Mouse (Mus musculus) myocyte (in vitro differentiated cells): ENCODE data around the gene Ltbp4. TPM values are rescaled to one million over a fixed set of nuclear protein-coding genes. Genes with fewer than 3 reads are reported as not detected.

ENCODE experiments used
- H3K27me3 ChIP-seq: one replicate; pipeline ENCODE4 v1.6.1; 2011; ENCODE audit not compliant: control insufficient read depth, insufficient read depth, insufficient read length
- H3K36me3 ChIP-seq: one replicate; pipeline ENCODE4 v1.6.1; 2011; ENCODE audit not compliant: control insufficient read depth, insufficient read depth
- H3K4me2 ChIP-seq: one replicate; pipeline ENCODE4 v1.6.1; 2011; ENCODE audit warnings: low read depth, control low read depth
- H3K4me3 ChIP-seq: one replicate; pipeline ENCODE4 v1.5.1; 2011; ENCODE audit warnings: mild to moderate bottlenecking, control low read depth, moderate library complexity
- H3K79me2 ChIP-seq: one replicate; pipeline ENCODE4 v1.6.1; 2011; ENCODE audit not compliant: control insufficient read depth, insufficient read depth
- H3ac ChIP-seq: one replicate; pipeline ENCODE4 v1.6.1; 2011; ENCODE audit not compliant: control insufficient read depth, insufficient read length
- CEBPB ChIP-seq: IDR thresholded peaks from 2 replicates; pipeline ENCODE4 v1.6.1; 2011; ENCODE audit warnings: mild to moderate bottlenecking, moderate library complexity; ENCODE audit not compliant: poor library complexity, insufficient read depth, severe bottlenecking
- E2F4 ChIP-seq: IDR thresholded peaks from one replicate; pipeline ENCODE4 v1.6.1; 2011; ENCODE audit warnings: mild to moderate bottlenecking, control low read depth, moderate library complexity; ENCODE audit not compliant: insufficient read depth
- MAX ChIP-seq: IDR thresholded peaks from one replicate; pipeline ENCODE4 v1.6.1; 2011; ENCODE audit warnings: low read depth, mild to moderate bottlenecking, control low read depth
- MYOD1 ChIP-seq, 3 experiments: IDR thresholded peaks; one replicate each; pipeline ENCODE4 v1.6.1; 2011; ENCODE audit warnings: control low read depth in 2 of 3, low read depth in 2 of 3, mild to moderate bottlenecking in 2 of 3, moderate library complexity in 1 of 3; ENCODE audit not compliant: insufficient read length in 2 of 3, control insufficient read depth in 1 of 3
- MYOG ChIP-seq, 3 experiments: IDR thresholded peaks; one replicate each; pipeline ENCODE4 v1.6.1; 2011; ENCODE audit warnings: control low read depth in 2 of 3, low read depth in 2 of 3, mild to moderate bottlenecking in 2 of 3; ENCODE audit not compliant: insufficient read length in 2 of 3, control insufficient read depth in 1 of 3, insufficient read depth in 1 of 3
- POLR2A ChIP-seq: IDR thresholded peaks from one replicate; pipeline ENCODE4 v1.6.1; 2011; ENCODE audit warnings: low read depth, mild to moderate bottlenecking, control low read depth, moderate library complexity; ENCODE audit not compliant: insufficient read length
- POLR2AphosphoS2 ChIP-seq: IDR thresholded peaks from one replicate; pipeline ENCODE4 v1.6.1; 2011; ENCODE audit warnings: low read depth, control low read depth; ENCODE audit not compliant: insufficient read length
- REST ChIP-seq: IDR thresholded peaks from one replicate; pipeline ENCODE4 v1.6.1; 2011; ENCODE audit warnings: mild to moderate bottlenecking, control low read depth, moderate library complexity; ENCODE audit not compliant: insufficient read depth, insufficient read length
- SRF ChIP-seq: IDR thresholded peaks from one replicate; pipeline ENCODE4 v1.6.1; 2011; ENCODE audit warnings: low read depth; ENCODE audit not compliant: control insufficient read depth, insufficient read length
- TCF12 ChIP-seq: IDR thresholded peaks from one replicate; pipeline ENCODE4 v1.6.1; 2011; ENCODE audit warnings: mild to moderate bottlenecking, control low read depth; ENCODE audit not compliant: poor library complexity, insufficient read depth, severe bottlenecking
- TCF3 ChIP-seq: IDR thresholded peaks from one replicate; pipeline ENCODE4 v1.6.1; 2011; ENCODE audit warnings: low read depth, control low read depth; ENCODE audit not compliant: insufficient read length
- USF1 ChIP-seq: IDR thresholded peaks from one replicate; pipeline ENCODE4 v1.6.1; 2011; ENCODE audit warnings: low read depth, mild to moderate bottlenecking, control low read depth, moderate library complexity
- polyA plus RNA-seq: library from polyadenylated mRNA; unstranded; fragments of >200 nt; fragmentation: generic; extraction: Trizol; gene quantifications from one replicate; pipeline ENCODE4 v1.2.1, GENCODE M21; 2012; ENCODE audit warnings: missing spikeins

Ltbp4 gene
- polyA plus RNA-seq, 1 experiment: 32.5 TPM

DNA sequence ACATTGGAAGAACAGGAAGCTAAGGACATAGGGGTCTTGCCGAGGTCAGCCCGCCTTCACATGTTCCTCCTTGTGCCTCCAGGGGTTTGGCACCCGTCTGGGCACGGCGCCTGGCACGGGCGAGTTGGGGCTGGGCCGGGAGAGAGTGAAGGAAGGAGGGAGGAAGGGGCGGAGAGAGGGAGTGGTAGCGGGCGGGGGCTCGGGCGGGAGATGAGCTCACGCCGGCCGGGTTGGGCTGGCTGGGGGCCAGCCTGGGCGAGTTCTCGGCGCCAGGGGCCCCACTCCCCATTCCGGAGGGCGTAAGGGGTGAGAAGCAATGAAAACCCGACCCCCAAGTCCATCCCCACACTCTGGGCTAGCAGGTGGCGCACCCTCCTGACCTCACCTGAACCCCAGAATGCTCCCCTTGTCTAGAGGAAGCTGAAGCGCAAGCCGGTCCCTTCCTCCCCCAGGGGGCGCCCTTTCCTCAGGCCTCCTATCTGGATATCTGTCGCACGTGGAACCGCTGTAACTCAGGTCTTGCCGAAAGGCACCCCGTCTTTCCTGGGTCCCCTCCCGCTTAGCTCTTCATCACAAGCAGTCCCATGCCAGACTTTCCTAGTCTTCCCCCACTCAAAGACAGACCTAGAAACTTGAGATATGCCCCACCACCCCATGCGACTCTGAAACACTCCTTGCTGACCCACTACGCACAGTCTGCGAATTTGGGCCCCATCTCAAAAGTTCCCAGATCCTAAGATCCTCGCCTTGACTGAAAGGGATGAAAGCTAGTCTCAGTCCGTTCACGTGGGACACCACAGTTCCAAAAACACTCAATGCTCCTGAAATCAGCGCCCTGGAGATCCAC, 4.9 kb downstream of the Ltbp4 start:
- Histone ChIP-seq H3K4me3 (peak overlapping the region; percentile 35), H3K4me2 (peak overlapping the region; percentile 80), H3K79me2 (no peaks in the 10 kb centered on the region), H3K27me3 (no peaks in the 10 kb centered on the region), H3K36me3 (no peaks in the 10 kb centered on the region), H3ac (peak overlapping the region; percentile 80)
- TF ChIP-seq CEBPB: no peak
- TF ChIP-seq MAX: no peak
- TF ChIP-seq E2F4: no peak
- peak in 1 of 3 experiments; percentile 16 for TF ChIP-seq MYOD1 (IDR thresholded peaks at IDR 0.05; ENCODE audit: control insufficient read depth in 1 of 3, insufficient read length in 2 of 3, low read depth in 2 of 3)
- no peak for TF ChIP-seq USF1
- TF ChIP-seq MYOG (IDR thresholded peaks at IDR 0.05; ENCODE audit: control insufficient read depth in 1 of 3, insufficient read depth in 1 of 3, insufficient read length in 2 of 3, low read depth in 2 of 3): peak in 1 of 3 experiments; percentile 14
- TF ChIP-seq SRF: peak; percentile 29
- TF ChIP-seq POLR2AphosphoS2: peak; percentile 81
- no peak for TF ChIP-seq REST
- TF ChIP-seq TCF3: no peak
- TF ChIP-seq POLR2A: peak; percentile 79

DNA sequence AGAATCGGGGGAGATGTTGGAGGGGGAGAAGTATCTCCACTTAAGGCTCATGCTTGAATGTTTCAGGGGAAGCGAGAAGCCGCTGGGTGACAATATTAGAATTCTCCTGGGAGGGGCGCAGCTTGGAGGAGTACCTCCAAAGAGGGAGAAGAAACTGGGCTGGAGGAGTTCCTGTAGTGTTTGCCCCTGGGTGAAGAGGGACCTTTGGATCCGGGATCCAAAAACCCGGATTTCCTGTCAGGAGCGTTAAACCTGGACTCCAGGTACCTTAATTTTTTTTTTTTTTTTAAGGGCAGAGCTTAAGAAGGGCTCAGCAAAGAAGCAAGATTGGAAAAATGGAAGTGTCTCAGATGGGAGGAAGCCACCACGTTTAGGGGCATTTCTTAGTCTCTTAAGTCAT, 5.6 kb downstream of the Ltbp4 start:
- Histone ChIP-seq H3K4me2 (peak overlapping the region; percentile 80), H3ac (peak overlapping the region; percentile 80), H3K27me3 (no peaks in the 10 kb centered on the region), H3K4me3 (peak overlapping the region; percentile 35), H3K79me2 (no peaks in the 10 kb centered on the region), H3K36me3 (no peaks in the 10 kb centered on the region)
- TF ChIP-seq USF1 (no peak), CEBPB (no peak), E2F4 (no peak), TCF3 (no peak), SRF (no peak), POLR2A (no peak), MAX (no peak), POLR2AphosphoS2 (no peak), MYOD1 (IDR thresholded peaks at IDR 0.05; ENCODE audit: control insufficient read depth in 1 of 3, insufficient read length in 2 of 3, low read depth in 2 of 3) (no peak), REST (no peak), MYOG (IDR thresholded peaks at IDR 0.05; ENCODE audit: control insufficient read depth in 1 of 3, insufficient read depth in 1 of 3, insufficient read length in 2 of 3, low read depth in 2 of 3) (no peak), TCF12 (no peak)

DNA sequence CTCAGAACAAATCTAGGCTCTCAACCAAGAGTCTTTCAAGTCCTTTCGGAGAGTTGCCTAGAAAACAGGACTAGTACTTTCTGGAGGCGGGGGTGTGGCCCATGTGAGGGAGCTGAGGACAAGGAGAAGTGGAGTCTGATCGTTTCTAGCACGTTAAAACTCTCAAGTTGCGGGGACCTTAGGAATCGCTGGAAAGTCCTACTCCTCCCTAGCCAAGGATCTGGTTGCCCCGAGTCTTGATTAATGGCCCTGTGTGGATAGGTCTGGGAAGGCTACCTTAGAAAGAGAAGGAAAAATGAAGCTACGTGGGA, 6.0 kb downstream of the Ltbp4 start:
- Histone ChIP-seq H3K79me2 (no peaks in the 10 kb centered on the region), H3K27me3 (no peaks in the 10 kb centered on the region), H3K4me3 (peak overlapping the region; percentile 35), H3ac (no peak overlapping the region), H3K4me2 (peak overlapping the region; percentile 80), H3K36me3 (no peaks in the 10 kb centered on the region)
- no peak for TF ChIP-seq CEBPB

DNA sequence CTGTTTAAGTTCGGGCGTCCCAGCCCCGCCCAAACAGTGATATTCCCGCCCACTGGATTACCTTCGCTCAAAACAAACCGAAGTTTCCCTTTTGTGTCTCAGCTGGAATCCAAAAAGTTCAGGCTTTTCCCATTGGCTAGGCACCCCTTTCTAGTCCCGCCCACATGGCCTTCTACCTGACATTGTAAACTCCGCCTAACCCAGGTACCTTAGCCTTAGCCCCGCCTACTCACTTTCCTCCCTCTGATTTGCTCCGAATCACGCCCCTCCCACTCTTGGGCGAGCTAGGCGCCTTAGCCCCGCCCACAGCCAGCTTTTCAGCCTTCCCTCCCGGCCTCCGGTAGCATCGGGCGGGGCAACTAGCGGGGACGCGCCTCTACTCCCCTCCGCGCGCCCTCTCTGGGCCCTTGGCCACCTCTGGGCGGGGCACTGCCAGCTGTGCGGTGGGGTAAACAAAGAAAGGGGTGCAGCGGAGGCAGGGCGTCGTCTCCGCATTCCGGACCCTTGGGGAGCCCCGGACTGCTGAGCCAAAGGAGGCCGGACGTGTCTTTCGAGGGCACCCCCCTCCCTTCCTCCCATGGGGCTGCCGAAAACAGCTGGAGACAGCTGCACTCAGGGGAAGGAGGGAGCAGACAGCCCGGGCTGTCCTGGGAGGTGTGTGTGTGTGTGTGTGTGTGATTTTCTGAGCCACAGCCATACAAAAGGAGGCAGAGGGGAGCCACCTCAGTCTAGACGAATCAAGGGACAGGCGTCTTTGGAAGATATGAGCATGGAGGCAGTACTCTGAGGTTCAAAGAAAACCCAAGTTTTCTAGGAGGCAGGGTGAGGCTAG, 6.6 kb downstream of the Ltbp4 start:
- TF ChIP-seq TCF3 (peak; percentile 35), MYOD1 (IDR thresholded peaks at IDR 0.05; ENCODE audit: control insufficient read depth in 1 of 3, insufficient read length in 2 of 3, low read depth in 2 of 3) (peak; percentile 42 to 95 (median 89)), MYOG (IDR thresholded peaks at IDR 0.05; ENCODE audit: control insufficient read depth in 1 of 3, insufficient read depth in 1 of 3, insufficient read length in 2 of 3, low read depth in 2 of 3) (peak in 2 of 3 experiments; percentile 79 to 81), REST (no peak), E2F4 (no peak), TCF12 (peak; percentile 42), MAX (no peak), POLR2AphosphoS2 (no peak), CEBPB (no peak), POLR2A (peak; percentile 66), SRF (no peak), USF1 (no peak)
- H3K4me3 ChIP-seq: peak overlapping the region; percentile 35
- H3K79me2 ChIP-seq: no peaks in the 10 kb centered on the region
- no peak overlapping the region for H3ac ChIP-seq
- no peaks in the 10 kb centered on the region for H3K36me3 ChIP-seq
- H3K27me3 ChIP-seq: no peaks in the 10 kb centered on the region
- H3K4me2 ChIP-seq: peak overlapping the region; percentile 80
